ENCODE assay signal across 23 mouse cellular contexts in the genomic region with DNA sequence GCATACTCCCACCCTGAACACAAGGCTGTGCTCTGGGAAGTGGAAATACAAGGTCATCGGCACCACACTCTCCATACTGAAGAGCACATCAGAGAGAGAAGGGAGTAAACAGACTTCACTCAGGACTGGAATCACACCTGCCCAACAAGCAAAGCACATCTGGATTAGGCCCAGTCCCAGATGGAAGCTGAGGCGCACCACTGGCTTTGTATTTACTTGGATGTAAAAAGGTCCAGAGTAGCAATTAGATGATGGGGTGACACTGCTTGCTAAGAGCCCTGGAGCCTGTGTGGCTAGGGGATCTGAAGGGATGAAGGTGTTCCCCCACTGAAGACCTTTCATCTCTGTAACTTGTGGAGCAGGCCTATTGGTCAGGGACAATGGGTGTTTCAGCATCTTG.
DNase-seq lines count a peak whose midpoint lies in the region; ATAC-seq lines count a peak whose summit lies in the region.
"Had no signal": no experiment of that assay in that cellular context is flagged by ENCODE, and none has a peak within 500 bp of the region (broad histone marks: within the 10 kb centered on the region; RNA-seq: fewer than 3 reads in every experiment).

No protein-coding gene starts in this region.

- no peak overlapping the region for H3K9ac ChIP-seq in limb, embryonic 11.5 days (ENCODE audit: low read length)
- no peak overlapping the region for H3K9ac ChIP-seq in heart, embryonic 11.5 days (ENCODE audit: low read depth, low read length)
- H3K9ac ChIP-seq in forebrain, embryonic 11.5 days (ENCODE audit: low read length) = no peak overlapping the region

- DNase-seq in embryonic facial prominence, embryonic 10.5 days (ENCODE audit: low spot score) = no peak
- peak; percentile 59 for DNase-seq in forelimb bud, embryonic 11.5 days (ENCODE audit: low read depth, low spot score)
- peak; percentile 69 for DNase-seq in limb, embryonic 10.5 days (ENCODE audit: low spot score)
- peak; percentile 60 for DNase-seq in limb, embryonic 11.5 days (ENCODE audit: low spot score)
- no peak for DNase-seq in kidney, postnatal 14 days
- DNase-seq in forebrain, embryonic 11.5 days (ENCODE audit: low spot score) = no peak
- no peak for DNase-seq in adrenal gland, postnatal 4 days (ENCODE audit: low spot score in 2 of 2)
- DNase-seq: adrenal gland, adult 2 months; adrenal gland, adult 8-10 months; adrenal gland, postnatal 10 days; adrenal gland, postnatal 14 days; adrenal gland, postnatal 25 days; adrenal gland, postnatal 36 days; B cell, adult 2 months; cerebellum, adult 11 months; cerebellum, adult 11-12 months; cerebellum, adult 18-20 months had no signal

- peaks cover 45% of the 10 kb centered on the region for H3K4me1 ChIP-seq in embryonic facial prominence, embryonic 10.5 days
- peaks cover 67% of the 10 kb centered on the region for H3K4me1 ChIP-seq in limb, embryonic 10.5 days
- H3K4me1 ChIP-seq in limb, embryonic 11.5 days (ENCODE audit: control insufficient read depth, insufficient read depth, low read length) = peaks cover 29% of the 10 kb centered on the region
- H3K4me1 ChIP-seq in heart, embryonic 11.5 days (ENCODE audit: control insufficient read depth, insufficient read depth, low read length) = no peaks in the 10 kb centered on the region
- H3K4me1 ChIP-seq in forebrain, embryonic 11.5 days (replicated peaks; ENCODE audit: control insufficient read depth, insufficient read depth, low read length) = no peaks in the 10 kb centered on the region

- H3K4me3 ChIP-seq in embryonic facial prominence, embryonic 10.5 days = no peak overlapping the region
- no peak overlapping the region for H3K4me3 ChIP-seq in limb, embryonic 10.5 days
- H3K4me3 ChIP-seq in limb, embryonic 11.5 days (ENCODE audit: low read depth, low read length) = no peak overlapping the region
- no peak overlapping the region for H3K4me3 ChIP-seq in heart, embryonic 11.5 days (ENCODE audit: low read depth, low read length)
- H3K4me3 ChIP-seq in forebrain, embryonic 11.5 days (ENCODE audit: low read depth, low read length) = no peak overlapping the region

- H3K27ac ChIP-seq in embryonic facial prominence, embryonic 10.5 days (replicated peaks) = peak overlapping the region; percentile 52; the same call in 1 of the 2 replicates
- H3K27ac ChIP-seq in limb, embryonic 10.5 days = peak overlapping the region; percentile 82
- H3K27ac ChIP-seq in limb, embryonic 11.5 days (replicated peaks; ENCODE audit: low read depth, low read length) = no peak overlapping the region
- no peak overlapping the region for H3K27ac ChIP-seq in heart, embryonic 11.5 days (ENCODE audit: low read depth, low read length)
- H3K27ac ChIP-seq in forebrain, embryonic 11.5 days (ENCODE audit: low read depth, low read length) = no peak overlapping the region

- H3K27me3 ChIP-seq in embryonic facial prominence, embryonic 10.5 days (replicated peaks; ENCODE audit: low read depth, poor library complexity, severe bottlenecking) = no peaks in the 10 kb centered on the region
- H3K27me3 ChIP-seq in limb, embryonic 10.5 days (ENCODE audit: low read depth, poor library complexity, severe bottlenecking) = no peaks in the 10 kb centered on the region
- H3K27me3 ChIP-seq in limb, embryonic 11.5 days (ENCODE audit: control insufficient read depth, insufficient read depth, low read length) = no peaks in the 10 kb centered on the region
- no peaks in the 10 kb centered on the region for H3K27me3 ChIP-seq in heart, embryonic 11.5 days (ENCODE audit: control insufficient read depth, insufficient read depth, low read length)
- no peaks in the 10 kb centered on the region for H3K27me3 ChIP-seq in forebrain, embryonic 11.5 days (ENCODE audit: control insufficient read depth, insufficient read depth, low read length)
- H3K27me3 ChIP-seq: CH12.LX, Patski had no signal

- H3K4me2 ChIP-seq in limb, embryonic 11.5 days (ENCODE audit: low read depth, severe bottlenecking) = no peak overlapping the region
- no peak overlapping the region for H3K4me2 ChIP-seq in heart, embryonic 11.5 days
- no peak overlapping the region for H3K4me2 ChIP-seq in forebrain, embryonic 11.5 days (ENCODE audit: low read depth, low read length, severe bottlenecking)

- ATAC-seq in limb, embryonic 11.5 days (ENCODE audit: insufficient number of reproducible peaks, low FRiP score, low TSS enrichment, low read depth) = no peak
- ATAC-seq in heart, embryonic 11.5 days (replicated peaks; ENCODE audit: insufficient number of reproducible peaks, low FRiP score, low TSS enrichment) = no peak
- ATAC-seq in forebrain, embryonic 11.5 days (replicated peaks; ENCODE audit: low FRiP score) = no peak
- ATAC-seq: activated CD4-positive, CD25-positive, alpha-beta regulatory T cell, adult 4 months; CD4-positive, CD25-positive, alpha-beta regulatory T cell, adult 4 months; Patski had no signal

- WGBS in embryonic facial prominence, embryonic 10.5 days = 82% methylated on average over 2 of the region's 2 CpGs
- WGBS in limb, embryonic 10.5 days = 46% methylated on average over 2 of the region's 2 CpGs
- 25% methylated on average over 2 of the region's 2 CpGs for WGBS in limb, embryonic 11.5 days
- 80% methylated on average over 2 of the region's 2 CpGs for WGBS in heart, embryonic 11.5 days (ENCODE audit: insufficient replicate concordance)
- WGBS in forebrain, embryonic 11.5 days = 93% methylated on average over 2 of the region's 2 CpGs

- no peaks in the 10 kb centered on the region for H3K36me3 ChIP-seq in embryonic facial prominence, embryonic 10.5 days (replicated peaks)
- H3K36me3 ChIP-seq in limb, embryonic 10.5 days = no peaks in the 10 kb centered on the region
- no peaks in the 10 kb centered on the region for H3K36me3 ChIP-seq in limb, embryonic 11.5 days (ENCODE audit: control insufficient read depth, insufficient read depth, low read length)
- H3K36me3 ChIP-seq in heart, embryonic 11.5 days (ENCODE audit: control insufficient read depth, insufficient read depth, low read length) = no peaks in the 10 kb centered on the region
- no peaks in the 10 kb centered on the region for H3K36me3 ChIP-seq in forebrain, embryonic 11.5 days (ENCODE audit: control insufficient read depth, insufficient read depth, low read length)
- H3K36me3 ChIP-seq: G1E had no signal

- H3K9me3 ChIP-seq in embryonic facial prominence, embryonic 10.5 days = no peaks in the 10 kb centered on the region
- H3K9me3 ChIP-seq in limb, embryonic 10.5 days (replicated peaks) = no peaks in the 10 kb centered on the region
- no peaks in the 10 kb centered on the region for H3K9me3 ChIP-seq in limb, embryonic 11.5 days (ENCODE audit: control insufficient read depth, low read length)
- no peaks in the 10 kb centered on the region for H3K9me3 ChIP-seq in heart, embryonic 11.5 days (replicated peaks; ENCODE audit: control insufficient read depth, low read length)
- no peaks in the 10 kb centered on the region for H3K9me3 ChIP-seq in forebrain, embryonic 11.5 days (ENCODE audit: control insufficient read depth, low read length)

Comparison
In these comparisons a context has a peak if more than half of its experiments do, and no peak if none do; other contexts are left out.
1. H3K27ac ChIP-seq: peak in embryonic facial prominence, embryonic 10.5 days (single experiment) and limb, embryonic 10.5 days (single experiment); none in limb, embryonic 11.5 days (single experiment), heart, embryonic 11.5 days (single experiment) and forebrain, embryonic 11.5 days (single experiment).
2. DNase-seq: peak in forelimb bud, embryonic 11.5 days (single experiment), limb, embryonic 10.5 days (single experiment) and limb, embryonic 11.5 days (single experiment); none in embryonic facial prominence, embryonic 10.5 days (single experiment), kidney, postnatal 14 days (single experiment), forebrain, embryonic 11.5 days (single experiment) and adrenal gland, postnatal 4 days (0 of 2).